Comparison of ENCODE assay signal across 8 mouse cellular contexts in genomic region chr8:105275840-105276239, GRCm38 (mm10). TPM values are rescaled to one million over a fixed set of nuclear protein-coding genes. Genes with fewer than 3 reads are reported as not detected.
DNase-seq lines count a peak whose midpoint lies in the region; ATAC-seq and TF ChIP-seq lines count a peak whose summit lies in the region.

Gene Nol3, plus strand, starts transcription at chr8:105276140.

- H3K27me3 ChIP-seq in lung, embryonic 16.5 days (ENCODE audit: control insufficient read depth, insufficient read depth, low read depth, low read length), result peaks cover 77% of the 10 kb centered on the region
- H3K27me3 ChIP-seq in forebrain, postnatal 0 days (ENCODE audit: insufficient read depth, low read length), result peaks cover 49% of the 10 kb centered on the region
- peaks cover 94% of the 10 kb centered on the region for H3K27me3 ChIP-seq in intestine, embryonic 14.5 days (replicated peaks; ENCODE audit: control insufficient read depth, insufficient read depth, low read length)
- peaks cover 95% of the 10 kb centered on the region for H3K27me3 ChIP-seq in neural tube, embryonic 15.5 days (replicated peaks)

- H3K27ac ChIP-seq in lung, embryonic 16.5 days (ENCODE audit: low read length), result no peak within 1 kb of the TSS
- H3K27ac ChIP-seq in forebrain, postnatal 0 days (ENCODE audit: low read depth, low read length), result no peak within 1 kb of the TSS
- H3K27ac ChIP-seq in intestine, embryonic 14.5 days (ENCODE audit: low read depth), result no peak within 1 kb of the TSS
- H3K27ac ChIP-seq in neural tube, embryonic 15.5 days (replicated peaks), result peak within 1 kb of the TSS; percentile 37; the same call in 1 of the 2 replicates

- peak within 1 kb of the TSS; percentile 49 for H3K4me3 ChIP-seq in lung, embryonic 16.5 days (ENCODE audit: low read length)
- H3K4me3 ChIP-seq in forebrain, postnatal 0 days (ENCODE audit: low read depth, low read length), result peak within 1 kb of the TSS; percentile 38
- peak within 1 kb of the TSS; percentile 34 for H3K4me3 ChIP-seq in intestine, embryonic 14.5 days (ENCODE audit: low read depth, low read length)
- H3K4me3 ChIP-seq in neural tube, embryonic 15.5 days (replicated peaks), result peak within 1 kb of the TSS; percentile 48

- H3K36me3 ChIP-seq in lung, embryonic 16.5 days (ENCODE audit: control insufficient read depth, insufficient read depth, low read length), result no peaks in the 10 kb centered on the region
- H3K36me3 ChIP-seq in forebrain, postnatal 0 days (ENCODE audit: insufficient read depth), result peaks cover 7% of the 10 kb centered on the region; the same call in 1 of the 2 replicates
- no peaks in the 10 kb centered on the region for H3K36me3 ChIP-seq in intestine, embryonic 14.5 days (ENCODE audit: control insufficient read depth, insufficient read depth, low read length)
- peaks cover 11% of the 10 kb centered on the region for H3K36me3 ChIP-seq in neural tube, embryonic 15.5 days

- no peak for ATAC-seq in lung, embryonic 16.5 days (ENCODE audit: low read depth)
- ATAC-seq in forebrain, postnatal 0 days, result no peak
- ATAC-seq in intestine, embryonic 14.5 days (replicated peaks; ENCODE audit: low FRiP score, low TSS enrichment, low read depth), result no peak
- no peak; the same call in 1 of the 2 replicates for ATAC-seq in neural tube, embryonic 15.5 days (ENCODE audit: low FRiP score)

- no peaks in the 10 kb centered on the region for H3K9me3 ChIP-seq in lung, embryonic 16.5 days (ENCODE audit: control insufficient read depth, low read length)
- no peaks in the 10 kb centered on the region for H3K9me3 ChIP-seq in forebrain, postnatal 0 days (ENCODE audit: low read length)
- no peaks in the 10 kb centered on the region for H3K9me3 ChIP-seq in intestine, embryonic 14.5 days (ENCODE audit: control insufficient read depth, low read length)
- no peaks in the 10 kb centered on the region for H3K9me3 ChIP-seq in neural tube, embryonic 15.5 days (replicated peaks)

- H3K9ac ChIP-seq in lung, embryonic 16.5 days (ENCODE audit: low read length), result peak within 1 kb of the TSS; percentile 50
- H3K9ac ChIP-seq in forebrain, postnatal 0 days, result peak within 1 kb of the TSS; percentile 44
- 0 out of 2 replicates have a peak within 1 kb of the TSS, but pooled peaks have one; percentile 18 for H3K9ac ChIP-seq in intestine, embryonic 14.5 days (ENCODE audit: low read length)
- peak within 1 kb of the TSS; percentile 47 for H3K9ac ChIP-seq in neural tube, embryonic 15.5 days (replicated peaks)

- WGBS in lung, embryonic 16.5 days, result 3% methylated on average over 10 of the region's 10 CpGs
- WGBS in forebrain, postnatal 0 days, result 4% methylated on average over 10 of the region's 10 CpGs
- WGBS in intestine, embryonic 14.5 days, result 9% methylated on average over 10 of the region's 10 CpGs
- WGBS in neural tube, embryonic 15.5 days, result 6% methylated on average over 10 of the region's 10 CpGs

- TF ChIP-seq CTCF in forebrain, postnatal 0 days (IDR thresholded peaks at IDR 0.05; ENCODE audit: low read depth), result no peak

- H3K4me1 ChIP-seq in lung, embryonic 16.5 days (replicated peaks; ENCODE audit: control insufficient read depth, insufficient read depth, low read length), result peaks cover 19% of the 10 kb centered on the region
- H3K4me1 ChIP-seq in forebrain, postnatal 0 days (ENCODE audit: insufficient read depth), result 0 out of 2 replicates have a peak, but pooled peaks cover 4% of the 10 kb centered on the region
- peaks cover 4% of the 10 kb centered on the region for H3K4me1 ChIP-seq in intestine, embryonic 14.5 days (replicated peaks; ENCODE audit: control insufficient read depth, insufficient read depth, low read length)
- H3K4me1 ChIP-seq in neural tube, embryonic 15.5 days, result peaks cover 35% of the 10 kb centered on the region

- H3K4me2 ChIP-seq in lung, embryonic 16.5 days (ENCODE audit: low read depth, low read length), result peak within 1 kb of the TSS; percentile 74
- H3K4me2 ChIP-seq in forebrain, postnatal 0 days (ENCODE audit: low read depth), result peak within 1 kb of the TSS; percentile 62
- H3K4me2 ChIP-seq in intestine, embryonic 14.5 days (ENCODE audit: low read length), result peak within 1 kb of the TSS; percentile 71
- peak within 1 kb of the TSS; percentile 89 for H3K4me2 ChIP-seq in neural tube, embryonic 15.5 days

- no peak for DNase-seq in lung, postnatal 10 days
- DNase-seq in forebrain, postnatal 0 days, result no peak
- no peak for DNase-seq in intestine, embryonic 14.5 days (ENCODE audit: low spot score)
- no peak for DNase-seq in cerebellum, postnatal 4 days (ENCODE audit: low spot score in 2 of 2)
- no peak for DNase-seq in adrenal gland, adult 8-10 months
- DNase-seq in embryo, embryonic 10 days (ENCODE audit: low spot score), result no peak

RNA-seq across cellular contexts. Expression of gene Nol3, which starts in this region (rescaled TPM):
- 2.0 and 2.1 TPM in 2 replicates for polyA plus RNA-seq in lung, embryonic 16.5 days (2015; fragmentation: Nextera tagmentation; extraction: Ambion mirVana)
- 1.5 and 1.7 TPM in 2 replicates for total RNA-seq in forebrain, postnatal 0 days (2014; rRNA removed)
- polyA plus RNA-seq in forebrain, postnatal 0 days (2015; fragmentation: Nextera tagmentation; extraction: Ambion mirVana), result 3.0 and 4.3 TPM in 2 replicates
- 1.3 and 1.4 TPM in 2 replicates for polyA plus RNA-seq in intestine, embryonic 14.5 days (2014; fragmentation: Nextera tagmentation; extraction: Ambion mirVana)
- polyA plus RNA-seq in neural tube, embryonic 15.5 days (2015; fragmentation: Nextera tagmentation; extraction: Ambion mirVana), result 5.7 and 6.2 TPM in 2 replicates
- total RNA-seq in adrenal gland, adult 8-10 months (2022), result 10 to 100 TPM in 1 of 4 experiments, 1 to 10 TPM in 3; 5.5 to 11.7 (median 6.5) TPM
